Mouse (Mus musculus) fat pad, adult 2 months (tissue): ENCODE data around the gene Pigm.

Experiments used
- DNase-seq: peaks from one replicate; pipeline ENCODE4 v3.0.0-alpha.2; 2011; ENCODE audit warnings: low read depth, low spot score; ENCODE audit errors: extremely low read depth

The Pigm gene

DNA sequence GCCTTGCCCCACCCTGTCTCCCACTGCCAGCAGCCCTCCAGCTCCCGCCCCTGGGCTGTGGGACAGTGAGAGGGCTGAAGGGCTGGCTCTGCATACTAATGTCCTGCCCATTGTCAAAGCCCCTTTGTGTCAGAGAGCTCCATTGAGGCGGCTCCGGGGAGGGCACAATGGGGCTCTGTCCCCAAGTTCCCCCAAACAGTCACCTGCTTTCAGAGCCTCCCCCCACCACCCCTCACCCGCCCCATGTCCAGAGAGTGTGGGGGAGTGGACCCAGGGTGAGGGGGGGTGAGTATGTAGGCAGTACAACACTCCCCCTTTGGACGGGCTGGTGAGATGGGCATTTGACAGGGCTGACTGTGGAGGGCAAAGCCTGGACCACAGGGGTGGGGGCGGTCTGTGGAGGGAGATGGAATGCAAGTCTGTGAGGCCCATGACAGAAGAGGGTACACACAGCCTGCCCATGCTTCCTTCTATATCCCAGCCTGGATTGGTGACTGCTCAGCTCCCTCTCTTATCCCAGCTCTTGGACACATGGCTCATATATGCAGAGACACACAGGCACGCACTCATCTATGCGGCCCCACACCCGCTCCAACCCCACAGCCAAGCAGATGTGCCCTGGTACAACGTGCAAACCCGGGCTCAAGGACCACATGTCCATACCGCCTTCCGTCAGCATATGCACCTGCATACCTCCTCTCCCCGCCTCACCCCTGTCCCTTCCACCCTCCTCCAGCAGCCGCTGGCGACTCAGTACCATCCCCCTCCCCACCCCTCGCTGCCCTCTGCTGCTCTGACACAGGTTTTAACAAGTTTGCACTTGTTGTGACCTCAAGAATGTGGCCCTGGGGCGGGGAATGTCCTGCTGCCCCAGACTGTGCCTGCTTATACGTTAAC lies 26.2 kb upstream of the Pigm start:
- DNase-seq: no peak

DNA sequence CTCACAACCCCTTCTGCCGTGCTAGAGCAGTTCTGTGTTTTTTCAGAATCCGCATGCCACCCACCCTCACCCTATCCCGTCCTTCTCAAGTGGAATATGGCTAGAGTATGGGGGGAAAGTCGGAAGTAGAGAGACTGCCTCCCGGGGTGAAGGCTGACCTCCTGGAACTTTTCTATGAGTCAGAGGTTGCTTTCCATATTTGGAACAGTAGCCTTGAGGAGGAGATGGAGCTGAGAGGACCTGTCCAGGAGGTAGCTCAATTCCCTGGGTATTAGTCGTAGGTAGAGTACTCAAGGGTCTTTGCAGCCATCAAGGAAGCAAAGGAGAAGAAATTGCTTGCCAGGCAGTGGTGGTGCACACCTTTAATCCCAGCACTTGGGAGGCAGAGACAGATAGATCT lies 24.3 kb upstream of the Pigm start:
- DNase-seq: no peak

DNA sequence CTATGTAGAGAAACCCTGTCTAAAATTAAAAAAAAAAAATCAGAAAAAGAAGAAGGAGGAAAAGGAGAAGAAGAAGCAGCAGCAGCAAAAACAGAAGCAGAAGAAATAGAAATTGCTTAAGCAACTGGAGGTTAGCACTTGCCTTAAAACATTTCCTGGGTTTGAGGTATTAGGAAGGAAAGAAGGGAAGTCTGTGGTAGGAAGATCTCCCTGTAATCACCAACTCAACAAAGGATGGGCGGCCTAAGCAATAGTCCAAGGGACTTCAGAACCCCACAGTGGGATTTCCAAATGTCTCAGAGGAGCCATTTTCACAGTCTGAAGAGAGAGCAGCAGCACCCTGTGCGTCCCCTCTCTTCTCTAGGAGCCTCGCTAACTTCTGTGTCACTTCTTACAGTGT lies 23.9 kb upstream of the Pigm start:
- no peak for DNase-seq

DNA sequence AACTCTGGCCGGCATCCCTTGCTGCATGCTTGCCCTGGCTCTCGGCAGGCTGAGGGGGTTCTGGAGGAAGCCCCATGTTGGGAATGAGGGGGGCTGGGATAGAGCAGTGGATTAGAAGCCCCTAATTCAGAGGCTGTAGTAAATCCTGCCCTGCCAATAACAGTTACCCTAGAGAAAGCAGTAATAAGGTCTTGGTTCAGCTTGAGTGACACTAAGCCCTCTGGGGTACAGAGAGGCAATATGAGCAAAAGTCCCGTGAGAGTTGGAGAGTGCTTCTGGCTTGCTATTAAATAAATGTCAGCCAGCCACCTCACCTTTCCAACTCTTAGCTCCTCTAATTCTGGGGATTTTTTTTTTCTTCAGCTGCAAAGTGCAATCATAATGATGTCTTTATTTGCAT lies 21.0 kb upstream of the Pigm start:
- no peak for DNase-seq

DNA sequence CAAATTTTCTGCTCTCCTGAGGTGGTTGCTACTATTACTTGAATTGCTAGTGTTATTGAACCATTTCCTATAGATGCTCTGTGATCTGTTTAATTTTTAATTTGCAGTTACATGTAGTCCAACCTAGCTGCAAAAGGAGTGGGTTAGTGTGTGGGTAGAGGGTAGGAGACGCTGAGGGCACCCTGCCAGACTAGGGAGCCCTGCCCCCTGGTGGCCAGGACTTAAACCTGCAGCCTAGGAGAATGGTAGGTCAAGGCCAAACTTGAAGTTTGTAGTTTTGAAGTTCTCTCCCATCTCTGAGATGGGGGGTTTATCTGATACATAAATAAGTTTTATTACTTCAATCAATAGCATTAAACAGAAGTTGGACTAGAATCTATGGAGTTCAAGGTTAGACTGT lies 18.8 kb upstream of the Pigm start:
- DNase-seq: no peak

DNA sequence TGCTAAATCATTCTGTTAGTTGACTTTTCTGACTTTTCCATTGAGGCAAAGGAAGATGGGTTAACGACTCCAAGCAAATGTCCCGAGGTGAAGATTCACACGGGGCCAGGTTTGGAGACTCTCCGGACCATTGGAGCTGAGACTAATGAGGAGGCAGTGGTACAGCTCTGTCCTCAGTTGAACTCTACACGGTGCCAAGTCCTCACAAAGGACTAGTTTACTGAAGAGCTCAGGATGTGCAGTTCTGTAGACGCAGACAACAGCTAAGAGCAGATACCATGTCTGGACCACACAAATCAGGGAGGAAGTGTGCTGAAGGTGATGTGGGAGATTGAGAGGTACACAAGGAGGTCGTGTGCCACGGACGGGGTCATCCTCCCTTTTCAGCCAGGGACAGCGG lies 18.0 kb upstream of the Pigm start:
- DNase-seq: no peak

DNA sequence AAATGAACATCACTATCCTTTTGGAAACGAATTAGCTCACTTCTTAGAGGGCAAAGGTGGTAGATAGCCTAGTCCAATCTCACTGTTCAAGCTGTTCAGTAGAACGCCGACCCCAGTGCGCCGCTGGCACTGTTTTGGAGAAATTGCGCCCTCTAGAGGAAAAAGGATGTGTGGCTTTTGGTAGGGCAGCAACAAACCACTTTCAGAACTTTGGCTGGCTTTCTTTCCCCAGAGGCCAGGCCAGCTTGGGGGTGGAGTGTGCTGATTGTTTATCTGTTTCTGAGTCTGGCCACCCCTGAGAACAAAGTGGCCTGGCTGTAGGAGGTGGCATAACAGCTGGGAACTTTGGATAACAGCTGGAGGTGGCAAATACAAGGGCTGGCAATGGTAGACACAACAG lies 11.7 kb upstream of the Pigm start:
- DNase-seq: no peak

DNA sequence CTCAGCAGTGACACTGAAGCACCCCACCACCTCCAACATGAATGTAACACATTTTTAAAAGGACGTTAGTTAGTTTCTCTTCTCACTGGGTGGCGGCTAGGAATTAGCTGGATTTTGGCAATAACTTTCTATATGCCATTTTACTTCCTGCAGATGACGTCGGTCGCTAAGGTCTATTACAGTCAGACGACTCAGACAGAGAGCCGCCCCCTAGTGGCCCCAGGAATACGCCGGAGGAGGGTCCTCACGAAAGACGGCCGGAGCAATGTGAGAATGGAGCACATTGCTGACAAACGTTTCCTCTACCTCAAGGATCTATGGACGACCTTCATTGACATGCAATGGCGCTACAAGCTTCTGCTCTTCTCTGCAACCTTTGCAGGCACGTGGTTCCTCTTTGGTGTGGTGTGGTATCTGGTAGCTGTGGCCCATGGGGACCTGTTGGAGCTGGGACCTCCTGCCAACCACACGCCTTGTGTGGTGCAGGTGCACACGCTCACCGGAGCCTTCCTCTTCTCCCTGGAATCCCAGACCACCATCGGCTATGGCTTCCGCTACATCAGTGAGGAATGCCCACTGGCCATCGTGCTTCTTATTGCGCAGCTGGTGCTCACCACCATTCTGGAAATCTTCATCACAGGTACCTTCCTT lies 7.5 kb upstream of the Pigm start:
- no peak for DNase-seq

DNA sequence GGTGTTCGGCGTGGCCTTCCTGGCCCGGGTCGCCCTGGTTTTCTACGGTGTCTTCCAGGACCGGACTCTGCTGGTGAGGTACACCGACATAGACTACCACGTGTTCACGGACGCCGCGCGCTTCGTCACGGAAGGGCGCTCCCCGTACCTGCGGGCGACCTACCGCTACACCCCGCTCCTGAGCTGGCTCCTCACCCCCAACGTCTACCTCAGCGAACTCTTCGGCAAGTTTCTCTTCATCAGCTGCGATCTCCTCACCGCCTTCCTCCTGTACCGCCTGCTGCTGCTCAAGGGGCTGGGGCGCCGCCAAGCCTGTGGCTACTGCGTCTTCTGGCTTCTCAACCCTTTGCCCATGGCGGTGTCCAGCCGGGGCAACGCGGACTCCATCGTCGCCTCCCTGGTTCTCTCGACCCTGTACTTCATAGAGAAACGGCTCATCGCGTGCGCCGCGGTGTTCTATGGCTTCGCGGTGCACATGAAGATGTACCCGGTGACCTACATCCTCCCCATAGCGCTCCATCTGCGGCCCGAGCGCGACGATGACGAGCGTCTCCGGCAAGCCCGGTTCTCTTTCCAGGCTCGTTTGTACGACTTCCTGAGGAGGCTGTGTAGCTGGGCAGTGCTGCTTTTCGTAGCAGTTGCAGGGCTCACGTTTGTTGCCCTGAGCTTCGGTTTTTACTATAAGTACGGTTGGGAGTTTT lies 562 bp downstream of the Pigm start:
- DNase-seq: no peak

DNA sequence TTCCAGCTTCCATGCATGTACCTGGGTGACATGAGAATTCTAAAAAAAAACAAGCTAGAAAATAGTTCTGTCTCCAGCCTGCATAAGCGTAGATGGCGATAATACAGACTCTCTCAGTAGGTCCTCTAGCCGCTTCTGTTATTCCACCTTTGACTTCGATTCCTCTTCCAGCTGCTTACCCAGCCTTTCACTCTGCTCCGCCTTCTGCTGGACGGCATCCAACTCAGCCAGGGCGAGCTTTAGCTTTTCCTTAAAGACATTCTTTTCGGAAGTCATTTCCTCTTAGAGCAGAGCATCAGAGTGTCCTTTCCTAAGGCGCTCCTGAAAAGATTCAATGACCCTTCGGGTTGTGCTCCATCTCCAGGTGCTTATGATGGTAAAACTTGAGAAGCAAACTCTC lies 3.7 kb downstream of the Pigm start:
- no peak for DNase-seq

DNA sequence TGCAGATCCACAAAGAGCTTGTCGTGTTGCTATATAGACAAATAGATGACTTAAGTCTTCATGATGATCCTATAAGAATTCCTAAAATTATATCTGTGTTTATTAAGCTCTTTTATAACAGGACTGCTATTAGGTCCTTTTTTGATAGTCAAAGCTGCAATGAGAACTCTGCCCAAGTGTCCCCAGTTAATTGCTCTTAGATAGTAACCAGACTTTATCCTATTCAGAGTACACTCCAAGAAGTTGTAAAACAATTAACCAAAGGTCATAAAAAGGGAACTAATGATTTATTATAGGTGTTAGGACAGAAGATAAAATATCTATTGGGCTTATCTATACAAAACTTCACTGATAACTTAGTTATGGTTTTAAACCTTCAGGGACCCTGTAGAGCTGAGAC lies 5.7 kb downstream of the Pigm start:
- DNase-seq: no peak

DNA sequence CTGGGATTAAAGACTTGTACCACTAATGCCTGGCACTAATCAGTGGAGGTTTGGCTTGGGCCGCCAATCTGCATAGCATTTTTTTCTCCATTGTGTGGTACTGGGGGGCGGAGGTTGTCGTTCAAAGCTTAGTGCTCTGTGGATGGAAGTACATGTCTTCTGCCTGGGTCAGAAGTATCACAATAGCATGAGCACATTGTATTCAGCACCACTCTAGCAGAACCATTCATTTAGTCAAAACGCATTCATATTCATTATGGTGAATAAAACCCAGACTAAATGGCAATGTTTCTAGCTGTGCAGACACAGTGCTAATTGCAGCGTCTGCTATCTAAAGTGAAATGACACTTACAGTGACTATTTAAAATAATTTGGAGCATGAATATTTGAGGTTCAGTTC lies 10.9 kb downstream of the Pigm start:
- DNase-seq: no peak

DNA sequence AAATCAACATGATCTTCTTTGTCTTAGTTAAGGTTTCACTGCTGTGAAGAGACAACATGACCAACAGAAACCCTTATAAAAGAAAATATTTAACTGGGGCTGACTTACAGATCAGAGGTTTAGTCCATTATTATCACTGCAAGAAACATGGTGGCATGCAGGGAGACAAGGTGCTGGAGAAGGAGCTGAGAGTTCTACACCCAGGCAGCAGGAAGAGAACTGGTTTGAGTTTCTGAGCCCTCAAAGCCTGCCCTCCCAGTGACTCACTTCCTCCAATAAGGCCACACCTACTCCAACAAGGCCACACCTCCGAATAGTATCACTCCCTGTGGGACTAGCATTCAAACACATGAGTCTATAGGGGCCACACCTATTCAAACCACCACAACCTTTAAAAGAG lies 14.4 kb downstream of the Pigm start:
- no peak for DNase-seq

DNA sequence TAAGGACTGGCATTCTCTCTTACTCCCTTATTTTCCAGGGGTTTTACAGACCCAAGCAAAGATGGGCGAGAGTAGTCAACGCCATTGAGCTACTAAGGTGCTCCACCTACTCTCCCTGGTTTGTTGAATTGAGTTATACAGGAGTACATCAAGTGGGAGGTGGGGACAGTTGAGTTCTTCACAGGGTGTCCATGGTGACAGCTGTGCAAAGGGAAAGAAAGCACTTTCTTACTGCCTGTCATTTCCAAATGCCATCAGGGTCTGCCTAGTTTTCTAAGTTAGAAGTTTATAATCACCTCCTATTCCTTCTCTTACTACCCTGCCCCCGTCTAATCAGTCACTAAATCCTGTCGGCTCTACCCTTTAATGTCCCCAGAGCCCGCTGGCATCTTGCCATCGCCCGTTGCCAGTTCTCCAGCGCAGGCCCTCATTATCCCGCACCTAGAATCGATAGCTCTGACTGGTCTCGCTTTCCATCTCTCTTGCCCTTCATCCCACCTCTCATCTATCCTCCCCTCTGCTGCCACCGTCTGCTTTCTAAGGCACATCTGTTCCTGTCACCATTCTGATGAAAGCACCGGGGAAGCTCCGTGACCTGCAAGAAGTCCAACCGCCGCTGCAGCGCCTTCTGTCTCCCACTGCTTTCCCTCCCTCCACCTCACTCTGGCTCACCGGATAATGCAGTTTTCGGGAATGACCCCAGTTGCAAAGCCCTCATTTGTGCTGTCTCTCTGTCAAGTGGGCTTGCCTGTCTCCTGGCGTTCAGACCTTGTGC lies 15.6 kb downstream of the Pigm start:
- DNase-seq: no peak

DNA sequence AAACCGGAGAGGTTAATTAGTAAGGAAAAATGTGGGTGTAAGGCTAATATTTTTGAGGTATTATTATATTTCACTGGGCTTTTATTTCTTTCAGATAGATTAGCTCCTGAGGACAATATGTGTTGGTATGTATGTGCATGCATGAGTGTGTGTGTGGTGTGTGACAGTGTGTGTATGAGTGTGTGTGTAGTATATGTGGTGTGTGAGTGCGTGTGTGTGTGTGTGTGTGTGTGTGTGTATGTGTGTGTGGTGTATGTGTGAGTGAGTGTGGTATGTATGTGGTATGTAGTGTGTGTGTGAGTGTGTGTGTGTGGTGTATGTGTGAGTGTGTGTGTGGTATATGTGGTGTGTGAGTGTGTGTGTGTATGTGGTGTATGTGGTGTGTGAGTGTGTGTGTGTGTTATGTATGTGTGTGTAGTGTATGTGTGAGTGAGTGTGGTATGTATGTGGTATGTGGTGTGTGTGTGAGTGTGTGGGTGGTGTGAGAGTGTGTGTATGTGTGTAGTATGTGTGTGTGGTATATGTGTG lies 16.4 kb downstream of the Pigm start:
- no peak for DNase-seq

DNA sequence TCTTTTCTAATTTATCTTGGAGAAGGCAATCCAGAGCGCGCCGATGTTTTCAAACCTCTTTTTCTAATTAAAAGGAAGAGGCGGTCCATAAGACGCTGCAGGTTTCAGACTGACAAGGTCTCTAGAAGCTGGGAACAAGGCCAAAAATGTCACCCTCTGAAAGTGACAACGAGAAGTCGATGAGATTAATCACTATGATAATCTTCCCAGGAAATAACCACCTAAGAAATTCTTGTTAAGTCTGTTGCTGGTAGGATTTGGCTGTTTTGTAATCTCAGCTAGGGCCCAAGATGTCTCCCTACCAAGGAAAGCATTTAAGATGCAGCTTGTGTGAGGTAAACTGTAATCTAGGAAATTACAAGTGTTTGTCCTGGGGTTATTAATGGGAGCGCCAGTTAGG lies 17.4 kb downstream of the Pigm start:
- DNase-seq: no peak

DNA sequence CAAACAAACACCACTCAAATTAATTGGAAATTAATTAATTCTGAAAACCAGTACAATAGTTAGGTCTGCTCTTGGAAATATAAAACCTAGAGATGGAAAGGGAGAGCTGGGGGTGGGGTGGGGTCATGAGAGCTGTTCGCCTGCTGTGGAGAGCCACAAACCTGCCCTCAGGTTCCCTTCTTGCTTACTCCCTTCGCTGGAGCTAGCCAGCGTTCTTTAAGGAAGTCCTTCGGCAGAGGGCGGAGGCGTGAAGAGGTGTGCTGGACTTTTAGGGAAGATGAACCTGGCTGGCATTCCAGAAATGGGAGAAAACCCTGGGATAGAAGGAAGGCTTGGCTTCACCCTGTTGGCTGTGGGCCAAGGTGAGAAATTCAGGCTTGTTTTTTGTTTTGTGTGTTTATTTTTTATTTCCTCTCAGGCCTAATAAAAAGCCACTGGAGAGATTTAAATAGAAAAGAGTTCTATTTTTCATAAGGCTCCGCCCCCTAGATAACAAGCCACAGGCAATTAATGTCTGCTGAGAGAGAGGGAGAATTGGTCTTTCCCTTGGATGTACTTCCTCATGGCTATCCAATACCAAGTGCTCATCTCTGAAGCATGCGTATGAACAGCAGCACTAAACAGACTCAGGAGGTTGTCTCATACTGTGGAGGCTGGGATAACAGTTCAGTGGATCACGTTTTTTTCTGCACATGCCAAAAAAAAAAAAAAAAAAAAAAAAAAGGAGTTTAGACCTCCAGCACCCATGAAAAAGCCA lies 20.8 kb downstream of the Pigm start:
- DNase-seq: no peak

DNA sequence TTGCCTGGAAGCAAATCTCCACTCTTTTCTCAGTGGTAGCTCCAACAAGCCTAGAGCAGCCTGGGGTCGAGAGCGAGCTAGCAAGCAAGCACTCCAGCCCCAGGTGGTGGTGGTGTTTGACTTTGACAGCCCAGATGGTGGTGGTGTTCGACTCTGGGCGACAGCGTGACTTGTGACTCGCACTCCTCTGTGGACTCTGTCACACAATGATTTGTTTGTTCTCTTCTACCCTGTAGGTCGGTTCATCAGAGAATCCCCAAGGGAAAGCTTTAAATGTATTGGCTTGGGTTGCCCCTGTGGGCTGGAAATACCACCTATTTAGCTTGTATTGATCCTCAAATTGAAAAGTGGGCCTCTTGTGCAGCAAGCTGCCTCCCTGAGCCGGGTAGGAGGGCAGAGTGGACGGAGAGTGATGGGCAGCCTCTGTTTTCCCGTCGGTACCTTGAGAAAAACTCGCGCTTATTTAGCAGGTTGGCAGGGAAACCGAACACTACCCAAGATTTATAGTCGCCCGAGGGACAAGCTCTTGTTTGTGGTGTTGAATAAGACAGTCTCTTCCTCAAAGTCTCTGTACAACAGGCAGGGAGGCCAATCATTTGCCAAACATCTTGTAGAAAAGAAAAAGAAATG lies 29.8 kb downstream of the Pigm start:
- DNase-seq: no peak

DNA sequence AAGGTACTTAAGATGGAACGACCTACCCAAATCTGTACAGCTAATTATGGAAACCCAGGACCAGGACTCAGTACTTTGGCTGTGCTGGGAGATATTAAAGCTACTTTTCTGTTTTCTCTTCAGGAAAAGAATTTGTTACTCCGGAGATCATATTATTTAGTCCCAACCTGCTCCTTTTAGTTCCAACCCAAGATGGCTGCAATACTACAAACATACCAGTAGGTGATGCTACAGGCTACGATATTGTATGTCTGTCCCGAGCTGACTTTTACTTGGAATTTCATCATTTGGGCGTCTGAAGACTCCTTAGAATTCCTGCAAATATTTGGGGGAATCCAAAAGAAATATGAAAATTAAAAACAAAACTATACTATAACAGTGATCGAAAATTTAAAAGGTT lies 32.6 kb downstream of the Pigm start:
- DNase-seq: no peak

DNA sequence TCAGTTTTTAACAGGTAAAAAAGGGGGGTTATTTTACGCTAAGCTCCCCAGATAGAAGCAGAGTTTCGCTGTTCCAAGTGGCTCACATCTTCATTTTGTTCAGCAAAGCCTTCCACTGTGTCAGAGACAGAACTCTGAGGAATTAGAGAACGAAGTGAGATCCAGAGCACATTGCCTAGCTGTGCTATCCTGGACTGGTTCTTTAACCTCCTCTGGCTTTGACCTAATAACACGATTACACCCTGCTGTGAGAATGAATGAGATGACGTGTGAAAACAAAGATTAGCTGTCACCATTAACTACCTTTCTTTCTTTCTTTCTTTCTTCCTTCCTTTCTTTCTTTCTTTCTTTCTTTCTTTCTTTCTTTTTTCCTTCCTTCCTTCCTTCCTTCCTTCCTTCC lies 33.1 kb downstream of the Pigm start:
- DNase-seq: no peak
